Mouse (Mus musculus) stomach, embryonic 16.5 days (tissue): ENCODE results near the gene Bcs1l. TPM values are rescaled to one million over a fixed set of nuclear protein-coding genes. Genes with fewer than 3 reads are reported as not detected.

Source experiments
- ATAC-seq: fragments of 200-750 bp; cut with Nextera tagmentation; 2 replicates; pipeline ENCODE4 v1.8.0; 2017; ENCODE audit warnings: moderate number of reproducible peaks, moderate TSS enrichment; ENCODE audit not compliant: insufficient read depth, low FRiP score
- H3K27ac ChIP-seq: fragments of 300-500 bp; sonication (generic); 2 replicates; pipeline ENCODE4 v1.5.1; 2014; ENCODE audit warnings: low read length
- H3K27me3 ChIP-seq: fragments of 300-500 bp; sonication (generic); 2 replicates; pipeline ENCODE4 v1.6.1; 2014; ENCODE audit warnings: low read length, control low read depth, mixed read lengths; ENCODE audit not compliant: control insufficient read depth, insufficient read depth
- H3K36me3 ChIP-seq: fragments of 300-500 bp; sonication (generic); 2 replicates; pipeline ENCODE4 v1.6.1; 2014; ENCODE audit warnings: low read length; ENCODE audit not compliant: control insufficient read depth, insufficient read depth
- H3K4me1 ChIP-seq: fragments of 300-500 bp; sonication (generic); 2 replicates; pipeline ENCODE4 v1.6.1; 2014; ENCODE audit warnings: low read length, control low read depth, mixed read lengths; ENCODE audit not compliant: control insufficient read depth, insufficient read depth
- H3K4me2 ChIP-seq: fragments of 300-500 bp; sonication (generic); 2 replicates; pipeline ENCODE4 v1.6.1; 2014; ENCODE audit warnings: low read depth, low read length, mixed read lengths
- H3K4me3 ChIP-seq: fragments of 300-500 bp; sonication (generic); replicated peaks from 2 replicates; pipeline ENCODE4 v1.5.1; 2014; ENCODE audit warnings: mild to moderate bottlenecking, low read length
- H3K9ac ChIP-seq: fragments of 300-500 bp; sonication (generic); 2 replicates; pipeline ENCODE4 v1.6.1; 2014; ENCODE audit warnings: low read length
- H3K9me3 ChIP-seq: fragments of 300-500 bp; sonication (generic); replicated peaks from 2 replicates; pipeline ENCODE4 v1.6.1; 2016; ENCODE audit warnings: low read length, control low read depth; ENCODE audit not compliant: control insufficient read depth
- WGBS: fragments of 180-500 bp; shearing (Covaris S2); extraction: QIAGEN DNeasy Blood & Tissue Kit; methylation state at CpG from one replicate; pipeline ENCODE4 v1.1.7; 2014; 5-methylcytosine and 5-hydroxymethylcytosine counted together
- polyA plus RNA-seq: library from polyadenylated mRNA; unstranded; fragments of >200 nt; fragmentation: Nextera tagmentation; extraction: Ambion mirVana; gene quantifications from 2 replicates; pipeline ENCODE4 v1.2.1, GENCODE M21; 2015

The Bcs1l gene
- polyA plus RNA-seq, 1 experiment from 2014 or later: 17.2 TPM

- ATAC-seq: no peak
- H3K9ac ChIP-seq: no peak overlapping the region
- WGBS: 94% methylated on average over 3 of the region's 3 CpGs
Measured at GRCm38 (mm10) chr1:74584616-74585398, 3.3 kb upstream of the Bcs1l start.

DNA sequence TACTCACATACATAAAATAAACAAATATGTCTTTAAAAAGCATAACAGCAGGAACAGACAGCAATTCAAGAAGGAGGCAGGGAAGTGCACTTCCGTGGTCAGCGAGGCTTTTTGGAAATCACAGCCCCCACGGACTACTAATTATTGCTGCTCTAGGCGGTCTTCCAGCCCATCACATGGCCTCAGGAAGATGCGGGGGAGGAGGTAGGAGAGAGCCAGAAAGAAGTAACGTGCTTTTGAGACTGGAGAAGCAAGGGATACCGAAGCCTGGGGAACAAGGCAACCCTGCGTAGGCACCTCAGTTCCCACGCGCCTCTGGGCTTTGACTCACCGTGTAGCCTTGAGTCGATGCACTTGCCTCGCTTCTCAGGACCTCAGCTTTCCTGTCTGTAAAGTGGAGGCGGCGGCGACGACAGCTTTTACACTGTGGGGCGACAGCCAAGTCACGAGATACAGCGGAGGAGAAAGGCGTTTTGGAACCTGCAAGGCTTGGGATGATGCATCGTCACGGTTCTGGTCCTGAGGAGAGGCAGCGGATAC lies 786 bp upstream of the Bcs1l start:
- peak overlapping the region; percentile 88 for H3K9ac ChIP-seq
- peak overlapping the region; percentile 97 for H3K4me2 ChIP-seq
- 0 out of 2 replicates have a peak, but pooled peaks cover 2% of the 10 kb centered on the region for H3K36me3 ChIP-seq
- H3K9me3 ChIP-seq: no peaks in the 10 kb centered on the region
- no peaks in the 10 kb centered on the region for H3K27me3 ChIP-seq
- no peak for ATAC-seq
- 0% methylated on average over 24 of the region's 24 CpGs for WGBS
- H3K4me3 ChIP-seq: peak overlapping the region; percentile 91
- peak overlapping the region; percentile 90 for H3K27ac ChIP-seq
- H3K4me1 ChIP-seq: peaks cover 17% of the 10 kb centered on the region

More at GRCm38 (mm10) chr1:74584616-74585398, 3.3 kb upstream of the Bcs1l start:
- H3K4me2 ChIP-seq: no peak overlapping the region
- no peak overlapping the region for H3K27ac ChIP-seq
- no peaks in the 10 kb centered on the region for H3K9me3 ChIP-seq
- peaks cover 17% of the 10 kb centered on the region for H3K4me1 ChIP-seq
- no peak overlapping the region for H3K4me3 ChIP-seq
- H3K36me3 ChIP-seq: no peaks in the 10 kb centered on the region
- H3K27me3 ChIP-seq: no peaks in the 10 kb centered on the region

- peaks cover 31% of the 10 kb centered on the region for H3K36me3 ChIP-seq
- no peak for ATAC-seq
- H3K27me3 ChIP-seq: no peaks in the 10 kb centered on the region
- no peak overlapping the region for H3K27ac ChIP-seq
- no peak overlapping the region for H3K4me2 ChIP-seq
- no peak overlapping the region for H3K4me3 ChIP-seq
- no peak overlapping the region for H3K9ac ChIP-seq
- H3K9me3 ChIP-seq: no peaks in the 10 kb centered on the region
- WGBS: 83% methylated on average over 8 of the region's 8 CpGs
- no peaks in the 10 kb centered on the region for H3K4me1 ChIP-seq
Measured at GRCm38 (mm10) chr1:74594434-74594833, 6.3 kb downstream of the Bcs1l start.

GRCm38 (mm10) chr1:74600501-74601266 lies 12.6 kb downstream of the Bcs1l start:
- 7% methylated on average over 26 of the region's 26 CpGs for WGBS
- Histone ChIP-seq H3K9me3 (no peaks in the 10 kb centered on the region), H3K4me2 (peak overlapping the region; percentile 75), H3K27me3 (no peaks in the 10 kb centered on the region), H3K27ac (peak overlapping the region; percentile 60; the same call in 1 of the 2 replicates), H3K4me3 (peak overlapping the region; percentile 90), H3K9ac (peak overlapping the region; percentile 88), H3K4me1 (peaks cover 13% of the 10 kb centered on the region), H3K36me3 (peaks cover 12% of the 10 kb centered on the region; the same call in 1 of the 2 replicates)
- ATAC-seq: peak; percentile 57; the same call in 1 of the 2 replicates

DNA sequence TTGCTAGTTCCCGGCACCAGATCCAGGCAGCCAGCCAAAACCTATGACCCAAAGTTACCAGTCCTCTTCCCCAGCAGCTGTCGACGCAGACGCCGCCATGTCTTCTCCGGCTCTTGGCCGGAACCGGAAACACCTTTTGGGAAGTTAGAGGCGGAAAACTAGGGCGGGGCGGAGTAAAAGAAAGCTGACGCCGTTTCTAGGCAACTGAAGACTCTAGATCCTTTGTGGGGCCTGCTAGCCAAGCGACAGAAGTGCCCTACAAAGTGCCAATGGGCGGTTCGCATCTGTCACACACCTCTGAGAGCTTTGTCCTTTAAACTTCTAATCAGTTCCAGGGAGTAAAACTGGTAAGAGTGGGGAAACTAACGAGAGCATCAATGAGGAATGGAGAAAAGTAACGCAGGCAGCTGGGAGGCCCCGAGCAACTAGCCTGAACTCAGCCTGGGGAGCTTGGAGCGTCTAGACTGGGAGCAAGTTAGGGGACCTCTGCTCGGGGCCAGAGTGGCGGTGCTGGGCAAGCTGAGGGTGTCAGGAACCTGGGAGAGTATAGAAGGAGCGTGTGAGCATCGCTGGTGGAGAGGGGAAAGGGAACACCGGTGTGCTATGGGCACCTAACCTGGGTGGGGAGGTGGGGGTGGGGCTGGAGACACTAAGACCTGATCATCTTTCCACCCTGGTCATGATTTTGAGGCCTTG lies 13.3 kb downstream of the Bcs1l start, which contains the start of the genes Rnf25 and Stk36:
TSS of gene Rnf25 (minus strand) at position 131 of the 696 bp plus-strand sequence.
TSS of gene Stk36 (plus strand) at position 179 of the 696 bp plus-strand sequence.
- peak within 1 kb of the TSS; percentile 60; the same call in 1 of the 2 replicates for H3K27ac ChIP-seq
- H3K4me1 ChIP-seq: peaks cover 13% of the 10 kb centered on the region
- 9% methylated on average over 25 of the region's 25 CpGs for WGBS
- H3K36me3 ChIP-seq: peaks cover 9% of the 10 kb centered on the region; the same call in 1 of the 2 replicates
- peak within 1 kb of the TSS; percentile 88 for H3K9ac ChIP-seq
- peak within 1 kb of the TSS; percentile 90 for H3K4me3 ChIP-seq
- H3K4me2 ChIP-seq: peak within 1 kb of the TSS; percentile 75
- peak; percentile 86 for ATAC-seq
- H3K9me3 ChIP-seq: no peaks in the 10 kb centered on the region
- no peaks in the 10 kb centered on the region for H3K27me3 ChIP-seq

DNA sequence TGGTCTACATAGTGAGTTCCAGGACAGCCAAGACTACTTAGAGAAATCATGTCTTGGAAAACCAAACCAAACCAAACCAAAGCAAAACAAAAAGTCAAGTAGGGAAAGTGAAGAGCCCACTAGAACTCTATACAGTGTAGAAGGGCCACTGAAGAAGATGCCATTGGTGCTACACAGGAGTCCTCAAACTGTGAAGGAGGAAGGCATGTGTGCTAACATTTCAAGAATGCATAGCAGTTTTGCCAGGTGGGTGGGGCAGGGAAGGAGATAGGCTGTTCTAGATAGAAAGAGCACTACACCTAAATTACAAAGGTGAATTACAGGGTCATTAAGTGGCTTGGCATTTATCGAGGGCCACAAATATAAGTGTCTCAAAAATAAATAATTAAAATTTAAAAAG lies 36.1 kb downstream of the Bcs1l start:
- no peak for ATAC-seq
- Histone ChIP-seq H3K9ac (no peak overlapping the region), H3K4me2 (no peak overlapping the region), H3K4me1 (no peaks in the 10 kb centered on the region), H3K36me3 (no peaks in the 10 kb centered on the region), H3K9me3 (no peaks in the 10 kb centered on the region), H3K4me3 (no peak overlapping the region), H3K27me3 (no peaks in the 10 kb centered on the region), H3K27ac (no peak overlapping the region)
- 80% methylated on average over 1 of the region's 1 CpGs for WGBS

- no peak for ATAC-seq
- Histone ChIP-seq H3K36me3 (no peaks in the 10 kb centered on the region), H3K4me1 (no peaks in the 10 kb centered on the region), H3K9me3 (no peaks in the 10 kb centered on the region), H3K4me3 (no peak overlapping the region), H3K4me2 (no peak overlapping the region), H3K27ac (no peak overlapping the region), H3K27me3 (no peaks in the 10 kb centered on the region), H3K9ac (no peak overlapping the region)
- WGBS: 86% methylated on average over 4 of the region's 4 CpGs
Measured at GRCm38 (mm10) chr1:74626076-74626475, 38.0 kb downstream of the Bcs1l start.

DNA sequence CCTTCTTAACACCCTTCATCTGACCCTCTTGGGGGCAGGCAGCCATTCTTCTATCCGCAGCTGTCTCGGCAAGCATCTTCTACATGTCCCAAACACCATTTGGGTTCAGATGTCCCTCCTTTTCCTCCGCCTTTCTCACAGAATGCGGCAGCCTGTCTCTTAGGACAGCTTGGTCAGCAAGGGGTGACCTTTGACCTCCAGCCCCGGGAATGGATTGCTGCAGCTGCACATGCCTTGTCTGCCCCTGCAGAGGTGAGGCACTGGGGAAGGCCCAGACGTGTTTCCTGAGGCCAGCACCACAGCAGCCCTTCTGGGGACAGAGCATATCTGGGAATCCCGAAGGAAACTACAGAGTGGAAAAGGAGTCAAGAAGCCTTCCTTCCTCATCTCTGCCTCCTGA lies 39.9 kb downstream of the Bcs1l start:
- no peak overlapping the region for H3K9ac ChIP-seq
- no peaks in the 10 kb centered on the region for H3K36me3 ChIP-seq
- WGBS: 42% methylated on average over 7 of the region's 7 CpGs
- H3K9me3 ChIP-seq: no peaks in the 10 kb centered on the region
- no peak for ATAC-seq
- no peaks in the 10 kb centered on the region for H3K4me1 ChIP-seq
- H3K27ac ChIP-seq: no peak overlapping the region
- H3K27me3 ChIP-seq: no peaks in the 10 kb centered on the region
- no peak overlapping the region for H3K4me2 ChIP-seq
- H3K4me3 ChIP-seq: no peak overlapping the region
